Mouse (Mus musculus): ENCODE data around the gene Mvd.

Gene Mvd

DNA sequence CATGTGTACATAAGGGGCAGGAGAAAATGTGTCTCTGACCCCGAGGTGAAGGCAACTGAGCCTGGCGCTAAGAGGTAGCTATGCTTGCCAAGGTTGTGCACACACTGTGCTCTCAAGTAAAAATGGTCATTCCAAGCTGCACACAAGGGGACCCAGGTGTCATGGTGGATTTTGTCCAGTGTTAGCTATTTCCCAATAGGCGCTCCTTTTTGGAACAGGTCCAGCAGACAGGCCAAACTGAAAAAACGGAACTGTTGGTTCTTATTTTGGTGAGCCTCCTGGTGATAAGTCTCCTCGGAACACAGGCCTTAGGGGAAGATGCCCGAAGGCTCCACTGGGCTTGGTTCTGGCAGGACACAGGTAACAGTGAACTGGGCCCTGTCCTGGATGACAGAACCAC is 11.2 kb upstream of the Mvd start:
- no peak for DNase-seq

DNA sequence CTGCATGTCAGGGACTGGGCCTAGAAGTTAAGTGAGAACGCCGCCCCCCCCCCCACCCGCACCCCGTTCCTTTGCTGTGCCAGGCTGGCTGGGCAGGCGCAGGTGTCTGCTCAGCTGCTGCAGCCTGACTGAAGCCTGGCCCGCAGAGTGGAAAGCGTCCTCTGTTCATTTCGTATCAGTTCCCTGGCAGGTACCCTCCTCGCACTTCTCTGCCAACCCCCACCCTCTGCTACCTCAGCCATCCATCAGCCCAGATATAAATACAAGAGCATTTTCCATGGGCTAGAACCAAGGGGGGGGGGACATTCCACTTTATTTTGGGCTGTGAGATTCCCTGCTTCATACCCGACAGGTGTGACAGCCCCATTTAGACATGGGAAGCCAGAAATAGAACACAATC is 8.9 kb upstream of the Mvd start:
- DNase-seq, result no peak

DNA sequence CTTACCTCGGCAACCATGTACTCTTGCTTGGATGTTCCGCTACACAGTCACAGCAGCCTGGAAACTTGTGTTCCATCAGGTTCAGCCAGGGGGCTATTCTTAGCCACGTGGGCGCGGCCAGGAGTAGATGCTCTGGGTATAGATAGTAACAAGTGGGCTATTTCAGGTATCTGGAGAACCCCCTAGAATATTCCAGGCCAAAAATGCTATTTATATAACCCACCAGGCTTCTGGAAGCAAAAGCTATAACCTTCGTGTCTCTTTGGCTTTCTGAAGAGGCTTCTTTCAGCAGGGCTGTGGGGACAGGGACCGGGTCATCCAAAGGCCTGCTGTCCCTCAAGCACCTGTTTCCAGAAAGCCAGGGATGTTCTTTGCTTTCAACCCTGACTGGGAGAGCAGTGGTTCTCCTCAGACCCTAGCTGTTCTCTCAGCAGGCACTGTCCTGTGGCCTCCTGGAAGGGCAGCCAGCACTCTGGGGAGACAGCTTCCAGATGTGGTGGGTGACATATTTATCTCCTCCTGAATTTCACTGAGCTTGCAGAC is 8.0 kb upstream of the Mvd start:
- no peak for DNase-seq

DNA sequence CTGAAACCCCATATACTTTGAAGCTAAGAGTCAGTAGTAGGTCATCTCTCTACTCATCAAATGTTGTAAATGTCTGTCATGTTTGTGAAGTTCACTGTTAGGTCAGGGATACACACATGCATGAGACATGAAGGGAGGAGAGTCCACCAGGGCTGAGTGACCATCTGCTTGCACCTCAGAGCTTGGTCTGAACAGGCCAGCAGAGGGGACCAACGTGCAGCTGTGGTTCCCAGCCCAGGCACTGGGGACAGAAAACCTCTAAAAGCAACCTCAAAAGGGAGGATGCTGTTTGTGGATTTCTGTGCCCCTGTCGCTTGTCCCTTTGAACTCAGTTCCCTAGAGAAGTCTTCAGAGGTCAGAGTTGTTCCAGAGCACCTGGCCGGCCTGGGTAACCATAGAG is 2.0 kb upstream of the Mvd start:
- DNase-seq, result peak in 1 of 2 experiments; percentile 46

DNA sequence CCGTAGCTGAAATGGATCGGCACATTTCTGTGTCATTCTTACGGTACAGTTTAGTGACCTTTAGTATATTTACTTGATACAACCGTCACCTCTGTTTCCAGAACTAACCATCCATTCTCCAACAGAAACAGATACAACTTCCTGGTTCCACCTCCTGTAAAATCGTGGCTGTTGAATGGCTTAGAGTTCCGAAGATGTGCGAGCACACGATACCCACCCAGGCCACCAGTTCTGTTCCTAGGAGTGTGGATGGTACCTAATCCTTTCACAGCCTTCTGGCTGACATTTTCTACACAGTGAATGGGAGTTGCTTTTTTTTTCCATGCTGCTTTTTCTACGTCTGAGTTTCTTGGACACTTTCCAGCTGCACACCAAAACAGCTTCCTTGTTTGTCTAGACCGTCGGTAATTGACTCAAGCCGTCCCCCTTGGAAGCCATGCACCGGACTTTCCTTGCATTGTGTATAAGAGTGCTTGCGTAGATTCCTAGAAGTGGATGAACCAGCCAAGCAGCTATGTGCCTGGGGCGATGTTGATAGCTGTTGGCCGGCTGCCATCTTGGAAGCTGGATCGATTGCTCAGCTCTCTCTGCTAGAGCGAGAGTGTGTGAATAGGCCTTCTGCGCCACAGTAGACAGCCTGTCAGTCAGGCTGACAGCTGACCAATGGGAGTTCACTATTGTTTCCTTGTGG is 981 bp upstream of the Mvd start:
- DNase-seq, result peak; percentile 84 to 90

DNA sequence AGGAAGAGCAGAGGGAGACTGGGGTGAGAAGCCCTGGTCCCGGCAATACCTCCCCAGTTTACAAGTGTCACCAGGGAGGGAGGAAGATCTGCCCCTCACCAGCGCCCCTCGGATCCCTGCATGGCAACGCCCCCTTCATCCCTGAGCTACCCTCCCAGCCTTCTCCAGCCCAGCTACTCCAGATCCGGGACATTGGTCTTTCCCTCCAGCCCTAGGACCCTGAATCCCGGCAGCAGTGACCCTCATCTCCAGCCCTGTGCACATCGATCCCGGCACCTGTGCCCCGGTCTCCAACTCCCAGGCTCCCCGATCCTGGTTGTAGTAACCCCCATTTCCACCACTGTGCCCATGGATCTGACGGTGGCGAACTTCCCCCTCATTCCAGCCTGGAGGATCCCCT is 441 bp downstream of the Mvd start:
- DNase-seq, result no peak

DNA sequence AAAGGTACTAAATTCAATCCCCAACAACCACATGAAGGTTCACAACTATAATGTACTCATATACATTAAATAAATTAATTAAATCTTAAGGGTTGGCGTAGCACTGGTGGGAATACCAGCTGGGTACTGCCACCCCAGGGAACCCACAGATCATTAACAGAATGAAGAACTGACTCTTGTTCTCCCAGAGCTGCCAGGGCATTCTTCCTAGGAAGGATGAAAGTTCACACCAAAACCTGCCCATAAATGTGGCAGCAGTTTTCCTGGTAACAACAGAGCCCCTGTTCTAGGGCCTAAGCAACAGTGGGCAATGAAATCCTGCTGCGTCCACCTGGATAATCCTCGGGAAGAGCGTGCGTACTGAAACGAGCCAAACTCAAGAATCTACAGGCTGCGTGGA is 866 bp downstream of the Mvd start:
- DNase-seq, result no peak

DNA sequence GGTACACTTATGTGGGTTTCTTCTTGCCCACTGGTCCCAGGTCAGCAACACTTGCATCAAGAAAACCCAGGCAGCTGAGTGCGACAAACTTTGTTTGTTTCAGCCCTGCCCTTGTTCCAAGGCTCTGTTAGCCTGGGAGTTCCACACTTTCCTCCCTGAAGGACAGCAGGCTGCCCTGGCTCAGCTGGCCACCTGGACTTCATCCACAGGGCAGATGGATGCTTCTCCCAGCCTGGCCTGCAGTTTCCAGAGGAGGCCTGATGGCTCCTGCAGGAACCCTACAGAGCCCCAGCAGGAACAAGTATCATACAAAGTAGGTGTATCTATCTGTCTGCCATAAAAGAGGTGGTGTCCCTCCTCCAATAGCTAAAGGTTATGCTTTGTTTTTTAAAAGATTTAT is 1.9 kb downstream of the Mvd start:
- no peak for DNase-seq

DNA sequence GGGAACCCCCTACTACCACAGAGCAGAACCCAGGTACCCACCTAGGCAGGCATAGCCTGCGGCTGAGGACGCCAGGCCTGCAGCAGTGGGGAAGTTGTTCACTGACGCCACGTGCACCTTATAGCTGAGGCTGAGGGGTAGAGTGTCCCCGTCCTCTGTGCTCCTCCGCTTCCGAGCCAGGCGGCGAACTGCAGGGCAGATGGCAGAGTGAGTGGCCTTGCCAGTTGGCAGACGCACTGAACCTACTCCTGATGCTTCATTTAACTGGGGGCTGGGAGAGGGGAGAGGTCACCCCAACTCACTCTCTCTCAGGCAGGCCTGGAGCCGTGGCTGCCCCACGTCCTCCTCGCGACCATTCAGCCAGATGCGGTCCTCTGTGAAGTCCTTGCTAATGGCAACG is 3.9 kb downstream of the Mvd start:
- DNase-seq, result no peak

DNA sequence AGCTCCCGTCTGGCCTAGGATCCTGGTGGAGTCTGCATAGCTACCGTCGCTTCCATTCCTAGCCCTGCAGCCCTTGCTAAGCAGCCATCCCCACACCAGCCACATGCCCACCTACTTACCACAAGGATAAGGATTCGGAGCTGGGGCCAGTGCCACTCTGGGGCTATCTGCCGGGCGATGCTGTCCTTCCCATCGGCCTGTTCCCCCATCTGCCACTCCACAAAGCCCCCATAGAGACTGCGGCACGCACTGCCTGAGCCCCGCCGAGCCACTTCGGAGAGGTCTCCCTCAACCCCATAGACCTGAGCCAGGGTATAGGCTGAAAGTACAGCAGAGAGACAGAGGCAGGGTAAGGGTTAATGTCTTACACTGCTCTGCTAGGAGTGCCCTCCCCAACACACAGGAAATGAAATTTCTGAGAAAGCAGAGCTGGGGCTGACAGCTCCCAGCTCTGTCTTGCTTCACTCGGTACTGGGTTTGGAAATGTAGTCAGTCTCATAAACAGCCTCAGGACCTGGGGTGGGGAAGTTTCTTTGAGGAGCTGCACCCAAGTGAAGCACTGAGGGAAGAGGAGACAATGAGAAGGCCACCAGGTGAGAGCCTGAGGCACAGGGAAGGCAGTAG is 5.4 kb downstream of the Mvd start:
- peak in 1 of 2 experiments; percentile 46 for DNase-seq

DNA sequence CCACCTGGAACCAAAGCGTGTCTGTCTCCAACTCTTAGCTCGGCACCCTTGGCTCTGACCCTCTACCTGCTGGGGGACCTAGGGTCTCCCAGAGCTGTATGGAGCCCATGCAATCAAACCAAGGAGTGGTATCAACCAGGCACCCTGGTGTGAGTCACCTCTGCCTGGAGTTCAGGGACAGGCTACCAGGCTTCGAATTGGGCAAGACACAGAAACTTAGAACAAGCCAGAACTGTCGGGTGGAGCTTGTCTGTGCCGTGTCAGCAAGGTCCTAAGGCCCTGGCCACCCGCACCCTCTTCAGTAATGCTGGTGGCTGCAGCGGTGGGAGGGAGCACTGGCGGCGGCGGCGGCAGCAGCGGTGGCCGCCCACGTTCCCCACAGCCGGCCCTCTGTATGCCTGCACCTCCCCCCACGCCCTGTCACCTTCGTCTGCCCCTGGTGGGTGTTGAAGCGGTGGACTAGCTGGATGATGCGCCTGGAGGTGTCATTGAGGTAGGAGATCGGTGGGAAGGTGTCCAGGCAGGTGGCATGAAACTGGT is 6.6 kb downstream of the Mvd start:
- no peak for DNase-seq

DNA sequence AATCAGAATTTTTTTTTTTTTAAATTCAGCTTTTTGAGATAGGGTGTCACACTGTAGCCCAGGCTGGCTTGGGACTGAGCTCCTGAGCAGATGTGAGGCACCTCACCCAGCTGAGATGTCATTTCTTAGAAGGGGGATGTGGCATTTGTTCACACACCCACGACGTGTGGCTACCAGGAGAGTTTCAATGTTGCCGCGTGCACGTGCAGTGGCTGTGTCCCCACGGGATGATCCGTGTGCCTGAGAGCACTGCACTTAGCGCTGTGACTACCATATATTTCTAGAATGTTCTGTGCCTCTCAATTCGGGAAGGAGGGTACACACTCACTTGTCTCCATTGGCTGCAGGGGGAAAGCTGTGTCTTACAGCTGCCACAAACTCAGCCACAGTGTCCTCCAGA is 7.1 kb downstream of the Mvd start:
- no peak for DNase-seq

DNA sequence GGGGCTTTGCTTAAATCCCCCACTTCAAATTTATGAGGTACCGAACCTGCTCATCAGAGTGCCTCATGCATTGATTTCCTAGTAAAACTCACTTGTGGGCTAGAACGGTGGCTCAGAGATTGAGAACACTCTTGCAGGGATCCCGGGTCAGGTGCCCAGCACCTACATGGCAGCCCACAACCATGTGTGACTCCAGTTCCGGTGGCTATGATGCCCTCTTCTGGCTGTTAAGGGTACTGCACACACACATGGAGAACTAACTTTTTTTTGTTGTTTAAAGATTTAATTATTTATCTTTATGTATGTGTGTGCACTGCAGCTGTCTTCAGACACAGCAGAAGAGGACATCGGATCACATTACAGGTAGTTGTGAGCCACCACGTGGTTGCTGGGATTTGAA is 7.8 kb downstream of the Mvd start:
- DNase-seq, result no peak

DNA sequence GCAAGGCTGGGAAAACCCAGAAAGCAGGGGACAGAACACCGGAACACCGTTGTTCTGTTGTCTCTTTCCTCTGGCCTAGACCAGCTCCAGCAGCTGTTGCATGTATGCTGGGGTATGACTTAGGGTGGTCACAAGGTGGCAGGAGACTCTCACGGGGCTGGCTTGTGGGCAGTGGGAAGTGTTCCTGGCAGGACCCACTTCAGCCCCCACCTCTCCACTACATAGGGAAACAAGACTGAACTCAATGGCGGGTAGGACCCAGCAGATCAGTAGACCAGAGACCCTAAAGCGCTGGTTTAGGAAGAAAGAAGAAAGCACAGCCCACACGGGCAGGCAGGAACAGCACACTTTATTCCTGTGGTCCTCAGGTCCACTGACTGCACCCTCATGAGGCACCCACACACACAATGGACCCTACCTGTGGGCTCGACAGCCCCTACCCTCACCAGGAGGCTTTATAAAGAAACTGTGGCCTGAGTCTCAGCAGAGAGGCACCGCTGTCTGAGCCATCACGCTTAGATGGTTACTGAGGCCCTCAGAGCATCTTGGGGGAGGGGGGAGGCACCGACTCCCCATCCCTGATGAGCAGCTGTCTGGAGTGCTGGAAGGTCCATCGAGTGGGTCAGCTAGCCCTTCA is 9.8 kb downstream of the Mvd start:
- DNase-seq, result peak in 1 of 2 experiments; percentile 63

DNA sequence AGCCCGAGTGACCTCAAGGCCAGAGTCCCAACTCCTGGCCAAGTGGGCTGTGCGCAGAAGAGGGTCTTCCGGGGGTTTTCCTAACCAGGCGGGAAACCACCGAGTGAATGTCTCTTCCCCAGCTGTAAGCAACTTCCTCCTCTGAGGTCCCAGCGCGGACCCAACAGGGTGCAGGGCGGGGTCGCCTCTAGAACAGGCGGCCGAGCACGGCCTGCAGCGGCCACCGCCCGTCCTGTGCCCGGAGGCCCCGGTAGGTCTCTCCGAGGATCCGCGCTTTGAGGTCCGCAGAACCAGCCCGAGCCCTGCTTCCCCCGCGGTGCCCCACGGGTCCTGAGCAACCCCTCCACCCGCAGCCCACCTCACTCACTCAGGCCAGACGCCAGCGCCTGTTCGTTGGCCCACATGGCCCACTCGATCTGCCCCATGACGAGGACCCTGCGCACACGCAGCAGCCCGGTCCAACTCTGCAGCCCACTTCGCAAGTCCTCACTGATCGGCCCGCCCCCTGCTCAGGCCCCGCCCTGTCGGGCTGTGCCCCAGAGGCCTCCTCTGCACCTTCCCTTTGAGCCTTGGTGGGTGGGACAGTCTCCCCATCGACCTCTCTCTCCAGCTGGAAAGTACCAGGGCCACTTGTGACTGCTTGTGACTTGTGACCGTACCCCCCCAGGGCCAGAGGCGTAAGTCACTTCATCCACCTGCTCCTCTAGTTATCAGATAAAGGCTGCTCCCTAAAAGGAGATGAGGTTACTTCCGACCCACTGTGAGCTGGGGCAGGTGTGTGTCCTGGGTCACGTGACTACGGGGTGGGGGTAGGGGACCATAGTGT is 10.6 kb downstream of the Mvd start, which contains the start of gene Cyba:
TSS of gene Cyba (minus strand) at position 488 of the 826 bp plus-strand sequence.
- peak; percentile 84 to 91 for DNase-seq

DNA sequence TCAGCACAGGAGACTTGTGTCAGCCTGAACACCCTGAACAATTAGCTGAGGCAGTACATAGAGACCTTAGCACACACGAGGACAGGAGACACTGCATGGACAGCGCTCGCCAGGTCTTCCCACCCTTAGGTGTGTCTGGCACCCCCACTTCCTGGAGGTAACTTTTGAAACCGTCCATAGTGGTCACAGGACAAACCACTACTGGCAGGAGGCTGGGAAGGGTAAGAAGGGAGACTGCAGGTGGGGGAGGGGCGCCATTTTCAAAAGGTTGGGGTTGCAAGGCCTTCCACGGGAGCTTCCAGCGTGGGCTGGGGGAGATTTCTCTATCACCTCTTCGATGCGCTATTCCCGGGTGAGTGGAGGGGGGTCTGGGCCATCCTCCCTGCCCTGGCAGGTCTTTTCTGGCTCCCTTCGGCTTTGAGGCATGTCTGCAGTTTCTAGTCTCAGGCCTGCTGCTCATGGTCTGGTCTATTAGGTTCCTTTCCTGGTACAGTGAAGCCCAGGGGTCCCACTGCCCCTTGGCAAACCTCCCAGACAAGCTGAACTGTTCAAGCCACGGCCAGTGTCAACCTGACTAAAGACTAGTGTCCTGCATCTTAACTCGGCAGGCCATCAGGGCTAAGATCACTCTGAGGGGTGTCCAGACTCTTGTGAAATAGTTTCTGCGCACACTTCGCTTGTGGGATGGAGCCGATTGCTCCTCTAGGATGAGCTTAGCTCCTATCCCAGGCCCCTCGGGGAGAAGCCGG is 11.4 kb downstream of the Mvd start:
- peak; percentile 59 to 67 for DNase-seq

DNA sequence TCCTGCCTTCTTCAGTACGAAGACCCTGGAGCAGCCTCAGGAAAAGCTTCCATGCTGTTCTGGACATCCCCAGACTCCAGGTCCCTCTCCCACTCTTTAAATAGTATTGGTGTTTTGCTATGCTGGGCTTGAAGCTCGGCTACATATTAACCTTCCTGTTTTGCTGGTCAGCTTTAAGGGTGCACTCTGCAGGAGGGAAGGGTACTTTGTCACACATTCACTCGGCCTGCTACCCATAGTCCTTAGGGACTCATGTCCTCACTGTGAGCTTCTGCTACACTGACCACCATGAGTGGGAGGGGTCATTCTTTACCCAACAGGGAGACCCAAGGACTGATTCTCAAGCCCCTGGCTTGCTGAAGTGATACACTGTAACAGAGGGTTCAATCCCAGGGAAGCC is 12.6 kb downstream of the Mvd start:
- no peak for DNase-seq

DNA sequence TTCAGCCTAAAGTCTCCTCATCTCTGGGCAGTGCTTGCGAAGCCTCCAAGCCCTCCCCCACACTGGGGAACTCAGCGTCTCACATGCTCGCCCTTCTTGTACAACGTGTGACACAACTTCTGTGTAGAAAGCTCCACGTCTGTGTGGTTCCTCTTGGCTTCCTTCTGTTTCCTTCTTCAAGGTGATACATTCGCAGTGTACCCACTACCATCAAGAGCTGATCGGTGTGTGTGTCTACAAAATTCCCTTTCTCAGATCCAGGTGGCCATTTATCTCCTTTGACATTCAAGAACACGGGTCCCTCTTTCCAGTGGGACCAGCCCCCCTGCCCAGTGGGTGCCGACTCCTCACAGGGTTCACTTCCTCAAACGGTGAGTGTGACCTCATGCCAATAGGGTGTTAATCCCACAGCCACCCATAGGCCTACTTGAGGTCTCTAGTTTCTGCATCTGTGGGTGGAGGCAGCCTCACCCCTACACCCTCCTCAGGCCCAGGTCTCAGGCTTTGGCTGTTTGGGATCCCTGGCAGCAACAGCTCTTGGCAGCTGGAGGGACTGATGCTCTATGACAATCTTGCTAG is 13.1 kb downstream of the Mvd start:
- peak in 1 of 2 experiments; percentile 45 for DNase-seq

DNA sequence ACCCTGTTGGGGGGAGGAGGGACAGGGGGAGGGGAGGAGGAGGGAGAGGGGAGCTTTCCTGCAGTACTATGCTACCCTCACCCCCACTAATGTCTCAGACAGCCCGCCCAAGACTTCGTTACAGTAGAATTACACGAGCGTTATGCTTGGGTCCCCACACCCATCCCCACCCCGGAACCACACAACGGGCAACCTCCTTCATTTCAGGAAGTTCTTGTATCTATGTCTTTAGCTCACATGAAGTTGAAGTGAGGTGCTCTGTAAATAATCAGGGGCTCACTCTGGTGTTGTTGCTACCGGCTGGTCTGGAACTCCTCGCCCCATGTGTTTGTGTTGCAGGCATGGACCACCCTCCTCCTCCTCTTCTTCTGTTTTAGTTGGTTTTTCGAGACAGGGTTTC is 15.1 kb downstream of the Mvd start:
- DNase-seq, result no peak

DNA sequence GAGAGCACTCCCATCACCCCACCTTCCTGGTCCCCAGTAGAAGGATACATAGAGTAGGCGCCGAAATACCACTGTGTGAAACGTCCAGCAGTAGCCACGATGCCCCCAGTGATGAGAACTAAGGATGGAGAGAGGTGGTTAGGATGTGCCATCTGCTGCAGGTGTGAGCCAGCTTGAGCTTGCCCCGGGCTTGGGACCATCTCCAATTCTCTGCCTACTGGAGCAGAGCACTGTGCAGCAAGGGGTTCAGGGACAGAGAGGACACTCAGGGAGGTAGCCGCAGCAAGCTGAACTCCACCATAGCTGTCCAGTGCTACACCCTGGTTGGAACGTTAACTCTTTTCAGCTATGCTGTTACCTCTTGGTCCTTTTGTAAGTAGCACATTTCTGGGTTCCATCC is 15.6 kb downstream of the Mvd start:
- no peak for DNase-seq

DNA sequence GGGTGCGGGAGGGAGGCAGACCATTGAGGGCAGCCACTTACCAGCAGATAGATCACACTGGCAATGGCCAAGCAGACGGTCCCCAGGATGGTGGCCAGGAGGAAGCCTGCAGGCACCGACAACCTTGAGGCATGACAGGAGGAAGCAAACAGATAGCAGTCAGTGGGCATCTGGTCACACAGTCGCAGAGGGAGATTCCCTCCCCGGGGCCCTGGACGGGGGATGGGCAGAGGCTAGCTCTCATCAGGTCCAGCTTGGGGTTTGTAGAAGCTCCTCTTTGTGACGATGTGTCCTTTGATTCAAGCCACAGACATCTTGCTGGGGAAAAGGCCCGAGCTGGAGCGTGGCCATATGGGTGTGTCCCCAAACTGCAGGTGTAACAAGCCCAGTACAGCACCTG is 17.1 kb downstream of the Mvd start:
- DNase-seq, result no peak

DNA sequence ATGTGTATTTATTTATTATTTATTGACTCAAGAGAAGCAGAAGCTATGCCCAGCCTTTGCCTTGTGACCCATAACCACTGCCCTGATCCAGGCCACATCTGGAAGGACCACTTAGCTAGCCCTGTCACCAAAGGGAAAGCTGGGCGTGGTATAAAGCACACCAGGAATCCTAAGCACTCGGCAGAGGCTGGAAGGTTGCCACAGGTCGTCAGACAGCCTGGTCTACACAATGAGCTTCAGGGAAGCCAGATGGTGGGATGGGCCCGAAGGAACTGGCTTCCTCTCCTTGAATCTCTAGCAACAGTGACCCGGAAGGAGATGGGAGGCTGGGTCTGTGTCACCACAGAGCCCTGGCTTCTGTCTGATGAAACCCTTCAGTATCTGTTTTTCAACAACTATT is 19.6 kb downstream of the Mvd start:
- DNase-seq, result peak; percentile 73 to 82
